Mouse (Mus musculus): ENCODE data around the gene Tbc1d30. TPM values are rescaled to one million over a fixed set of nuclear protein-coding genes. Genes with fewer than 3 reads are reported as not detected.
A peak's percentile ranks its signal among the peaks of the same experiment; 100 is the strongest.

Tbc1d30 gene
- polyA plus RNA-seq, 1 experiment from 2014 or later, result 2.1 TPM

- Histone ChIP-seq H3K4me1 (ENCODE audit: control insufficient read depth in 2 of 2, insufficient read depth in 2 of 2, low read length in 2 of 2) (no peaks in the 10 kb centered on the region; a peak in 1 of 4 replicates), H3K9ac (ENCODE audit: low read length) (no peak overlapping the region), H3K4me2 (ENCODE audit: low read length) (no peak overlapping the region), H3K27me3 (ENCODE audit: control insufficient read depth, insufficient read depth, low read length) (no peaks in the 10 kb centered on the region), H3K9me3 (ENCODE audit: control insufficient read depth, low read length) (no peaks in the 10 kb centered on the region), H3K27ac (replicated peaks in 1 of 2; ENCODE audit: control insufficient read depth in 1 of 2, insufficient read depth in 1 of 2, low read depth in 2 of 2, low read length in 2 of 2) (no peak overlapping the region), H3K4me3 (ENCODE audit: control insufficient read depth in 1 of 2, insufficient read depth in 1 of 2, low read depth in 1 of 2, low read length in 2 of 2) (no peak overlapping the region), H3K36me3 (ENCODE audit: control insufficient read depth, insufficient read depth, low read length) (peaks cover 12% of the 10 kb centered on the region; the same call in 1 of the 2 replicates)
- WGBS, result 92% methylated on average over 8 of the region's 8 CpGs
- ATAC-seq (ENCODE audit: insufficient number of reproducible peaks, insufficient read depth, low FRiP score, low read depth), result no peak
Observed at GRCm38 (mm10) chr10:121262206-121262605, 88.9 kb downstream of the Tbc1d30 start.

- Histone ChIP-seq H3K4me3 (ENCODE audit: control insufficient read depth in 1 of 2, insufficient read depth in 1 of 2, low read depth in 1 of 2, low read length in 2 of 2) (no peak overlapping the region), H3K27ac (replicated peaks in 1 of 2; ENCODE audit: control insufficient read depth in 1 of 2, insufficient read depth in 1 of 2, low read depth in 2 of 2, low read length in 2 of 2) (no peak overlapping the region), H3K36me3 (ENCODE audit: control insufficient read depth, insufficient read depth, low read length) (0 out of 2 replicates have a peak, but pooled peaks cover 5% of the 10 kb centered on the region), H3K4me1 (ENCODE audit: control insufficient read depth in 2 of 2, insufficient read depth in 2 of 2, low read length in 2 of 2) (no peaks in the 10 kb centered on the region; a peak in 1 of 4 replicates), H3K4me2 (ENCODE audit: low read length) (no peak overlapping the region), H3K9ac (ENCODE audit: low read length) (no peak overlapping the region), H3K27me3 (ENCODE audit: control insufficient read depth, insufficient read depth, low read length) (peaks cover 1% of the 10 kb centered on the region; the same call in 1 of the 2 replicates), H3K9me3 (ENCODE audit: control insufficient read depth, low read length) (no peaks in the 10 kb centered on the region)
- 87% methylated on average over 6 of the region's 6 CpGs for WGBS
- no peak for ATAC-seq (ENCODE audit: insufficient number of reproducible peaks, insufficient read depth, low FRiP score, low read depth)
Observed at GRCm38 (mm10) chr10:121261036-121261592, 90.0 kb downstream of the Tbc1d30 start.

- no peak; the same call in 1 of the 2 replicates for ATAC-seq (ENCODE audit: insufficient number of reproducible peaks, insufficient read depth, low FRiP score, low read depth)
- Histone ChIP-seq H3K27me3 (ENCODE audit: control insufficient read depth, insufficient read depth, low read length) (peaks cover 6% of the 10 kb centered on the region; the same call in 1 of the 2 replicates), H3K27ac (replicated peaks in 1 of 2; ENCODE audit: control insufficient read depth in 1 of 2, insufficient read depth in 1 of 2, low read depth in 2 of 2, low read length in 2 of 2) (no peak overlapping the region), H3K4me3 (ENCODE audit: control insufficient read depth in 1 of 2, insufficient read depth in 1 of 2, low read depth in 1 of 2, low read length in 2 of 2) (no peak overlapping the region), H3K9me3 (ENCODE audit: control insufficient read depth, low read length) (no peaks in the 10 kb centered on the region), H3K4me2 (ENCODE audit: low read length) (no peak overlapping the region), H3K4me1 (ENCODE audit: control insufficient read depth in 2 of 2, insufficient read depth in 2 of 2, low read length in 2 of 2) (no peaks in the 10 kb centered on the region; a peak in 2 of 4 replicates), H3K36me3 (ENCODE audit: control insufficient read depth, insufficient read depth, low read length) (no peaks in the 10 kb centered on the region), H3K9ac (ENCODE audit: low read length) (no peak overlapping the region)
- WGBS, result 26% methylated on average over 17 of the region's 17 CpGs
Observed at GRCm38 (mm10) chr10:121256115-121256825, 94.8 kb downstream of the Tbc1d30 start.

- no peak overlapping the region for H3K27ac ChIP-seq (replicated peaks in 1 of 2; ENCODE audit: control insufficient read depth in 1 of 2, insufficient read depth in 1 of 2, low read depth in 2 of 2, low read length in 2 of 2)
- 84% methylated on average over 5 of the region's 5 CpGs for WGBS
- H3K4me2 ChIP-seq (ENCODE audit: low read length), result no peak overlapping the region
- H3K4me3 ChIP-seq (ENCODE audit: control insufficient read depth in 1 of 2, insufficient read depth in 1 of 2, low read depth in 1 of 2, low read length in 2 of 2), result no peak overlapping the region
- peaks cover 3 to 7% of the 10 kb centered on the region in 2 experiments for H3K4me1 ChIP-seq (ENCODE audit: control insufficient read depth in 2 of 2, insufficient read depth in 2 of 2, low read length in 2 of 2)
- H3K36me3 ChIP-seq (ENCODE audit: control insufficient read depth, insufficient read depth, low read length), result no peaks in the 10 kb centered on the region
- no peak overlapping the region for H3K9ac ChIP-seq (ENCODE audit: low read length)
- no peak for ATAC-seq (ENCODE audit: insufficient number of reproducible peaks, insufficient read depth, low FRiP score, low read depth)
- H3K9me3 ChIP-seq (ENCODE audit: control insufficient read depth, low read length), result no peaks in the 10 kb centered on the region
- peaks cover 6% of the 10 kb centered on the region; the same call in 1 of the 2 replicates for H3K27me3 ChIP-seq (ENCODE audit: control insufficient read depth, insufficient read depth, low read length)
Observed at GRCm38 (mm10) chr10:121255465-121255864, 95.6 kb downstream of the Tbc1d30 start.

GRCm38 (mm10) chr10:121254343-121254742, 96.7 kb downstream of the Tbc1d30 start:
- no peak overlapping the region for H3K27ac ChIP-seq (replicated peaks in 1 of 2; ENCODE audit: control insufficient read depth in 1 of 2, insufficient read depth in 1 of 2, low read depth in 2 of 2, low read length in 2 of 2)
- no peaks in the 10 kb centered on the region for H3K9me3 ChIP-seq (ENCODE audit: control insufficient read depth, low read length)
- no peak overlapping the region for H3K9ac ChIP-seq (ENCODE audit: low read length)
- H3K27me3 ChIP-seq (ENCODE audit: control insufficient read depth, insufficient read depth, low read length), result peaks cover 6% of the 10 kb centered on the region; the same call in 1 of the 2 replicates
- H3K4me3 ChIP-seq (ENCODE audit: control insufficient read depth in 1 of 2, insufficient read depth in 1 of 2, low read depth in 1 of 2, low read length in 2 of 2), result no peak overlapping the region
- no peak overlapping the region for H3K4me2 ChIP-seq (ENCODE audit: low read length)
- no peaks in the 10 kb centered on the region for H3K36me3 ChIP-seq (ENCODE audit: control insufficient read depth, insufficient read depth, low read length)
- ATAC-seq (ENCODE audit: insufficient number of reproducible peaks, insufficient read depth, low FRiP score, low read depth), result no peak
- WGBS, result 87% methylated on average over 8 of the region's 8 CpGs
- H3K4me1 ChIP-seq (ENCODE audit: control insufficient read depth in 2 of 2, insufficient read depth in 2 of 2, low read length in 2 of 2), result peaks cover 7 to 12% of the 10 kb centered on the region in 2 experiments

- H3K27ac ChIP-seq (replicated peaks in 1 of 2; ENCODE audit: control insufficient read depth in 1 of 2, insufficient read depth in 1 of 2, low read depth in 2 of 2, low read length in 2 of 2), result no peak overlapping the region
- no peak for ATAC-seq (ENCODE audit: insufficient number of reproducible peaks, insufficient read depth, low FRiP score, low read depth)
- H3K4me2 ChIP-seq (ENCODE audit: low read length), result no peak overlapping the region
- WGBS, result 73% methylated on average over 7 of the region's 7 CpGs
- H3K4me3 ChIP-seq (ENCODE audit: control insufficient read depth in 1 of 2, insufficient read depth in 1 of 2, low read depth in 1 of 2, low read length in 2 of 2), result no peak overlapping the region
- H3K27me3 ChIP-seq (ENCODE audit: control insufficient read depth, insufficient read depth, low read length), result peaks cover 6% of the 10 kb centered on the region; the same call in 1 of the 2 replicates
- H3K4me1 ChIP-seq (ENCODE audit: control insufficient read depth in 2 of 2, insufficient read depth in 2 of 2, low read length in 2 of 2), result peaks cover 9 to 13% of the 10 kb centered on the region in 2 experiments
- peaks cover under 1% of the 10 kb centered on the region; the same call in 1 of the 2 replicates for H3K9me3 ChIP-seq (ENCODE audit: control insufficient read depth, low read length)
- no peak overlapping the region for H3K9ac ChIP-seq (ENCODE audit: low read length)
- H3K36me3 ChIP-seq (ENCODE audit: control insufficient read depth, insufficient read depth, low read length), result no peaks in the 10 kb centered on the region
Observed at GRCm38 (mm10) chr10:121252781-121253180, 98.3 kb downstream of the Tbc1d30 start.

GRCm38 (mm10) chr10:121251191-121251590, 99.9 kb downstream of the Tbc1d30 start:
- Histone ChIP-seq H3K27ac (replicated peaks in 1 of 2; ENCODE audit: control insufficient read depth in 1 of 2, insufficient read depth in 1 of 2, low read depth in 2 of 2, low read length in 2 of 2) (no peak overlapping the region; a peak in 1 of 4 replicates), H3K4me3 (ENCODE audit: control insufficient read depth in 1 of 2, insufficient read depth in 1 of 2, low read depth in 1 of 2, low read length in 2 of 2) (no peak overlapping the region), H3K9ac (ENCODE audit: low read length) (no peak overlapping the region), H3K27me3 (ENCODE audit: control insufficient read depth, insufficient read depth, low read length) (peaks cover 5% of the 10 kb centered on the region; the same call in 1 of the 2 replicates), H3K4me2 (ENCODE audit: low read length) (0 out of 2 replicates have a peak overlapping the region, but pooled peaks have one; percentile 1), H3K36me3 (ENCODE audit: control insufficient read depth, insufficient read depth, low read length) (no peaks in the 10 kb centered on the region), H3K4me1 (ENCODE audit: control insufficient read depth in 2 of 2, insufficient read depth in 2 of 2, low read length in 2 of 2) (peaks cover 11 to 19% of the 10 kb centered on the region in 2 experiments), H3K9me3 (ENCODE audit: control insufficient read depth, low read length) (peaks cover 3% of the 10 kb centered on the region; the same call in 1 of the 2 replicates)
- WGBS, result 57% methylated on average over 8 of the region's 8 CpGs
- ATAC-seq (ENCODE audit: insufficient number of reproducible peaks, insufficient read depth, low FRiP score, low read depth), result no peak

Measured in heart, embryonic 14.5 days (tissue).